Mouse (Mus musculus): ENCODE data around the gene Fgd2.
"Not testable (repeated sequence)": the region's sequence is repeated elsewhere in the genome, so short reads cannot be mapped to it uniquely, and the experiment has no call there.

Fgd2 gene

DNA sequence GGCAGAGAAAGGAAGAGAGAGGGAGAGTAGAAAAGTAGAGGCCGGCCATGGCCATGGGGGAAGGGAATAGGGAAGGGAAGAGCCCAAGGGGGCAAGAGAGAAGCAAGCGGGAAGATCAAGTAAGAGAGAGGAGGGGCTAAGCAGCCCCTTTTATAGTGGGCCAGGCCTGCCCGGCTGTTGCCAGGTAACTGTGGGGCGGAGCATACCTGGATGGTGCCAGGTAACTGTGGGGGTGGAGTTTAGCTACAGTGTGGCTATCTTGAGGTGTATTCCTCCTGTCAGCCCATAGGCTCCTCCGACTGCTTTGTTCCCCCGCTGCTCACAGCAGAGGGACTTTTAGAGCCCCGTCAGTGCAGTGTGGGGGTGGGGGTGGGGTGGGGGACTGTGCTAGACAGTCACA, 8.0 kb downstream of the Fgd2 start:
- peak in 1 of 2 experiments; percentile 35 for DNase-seq

DNA sequence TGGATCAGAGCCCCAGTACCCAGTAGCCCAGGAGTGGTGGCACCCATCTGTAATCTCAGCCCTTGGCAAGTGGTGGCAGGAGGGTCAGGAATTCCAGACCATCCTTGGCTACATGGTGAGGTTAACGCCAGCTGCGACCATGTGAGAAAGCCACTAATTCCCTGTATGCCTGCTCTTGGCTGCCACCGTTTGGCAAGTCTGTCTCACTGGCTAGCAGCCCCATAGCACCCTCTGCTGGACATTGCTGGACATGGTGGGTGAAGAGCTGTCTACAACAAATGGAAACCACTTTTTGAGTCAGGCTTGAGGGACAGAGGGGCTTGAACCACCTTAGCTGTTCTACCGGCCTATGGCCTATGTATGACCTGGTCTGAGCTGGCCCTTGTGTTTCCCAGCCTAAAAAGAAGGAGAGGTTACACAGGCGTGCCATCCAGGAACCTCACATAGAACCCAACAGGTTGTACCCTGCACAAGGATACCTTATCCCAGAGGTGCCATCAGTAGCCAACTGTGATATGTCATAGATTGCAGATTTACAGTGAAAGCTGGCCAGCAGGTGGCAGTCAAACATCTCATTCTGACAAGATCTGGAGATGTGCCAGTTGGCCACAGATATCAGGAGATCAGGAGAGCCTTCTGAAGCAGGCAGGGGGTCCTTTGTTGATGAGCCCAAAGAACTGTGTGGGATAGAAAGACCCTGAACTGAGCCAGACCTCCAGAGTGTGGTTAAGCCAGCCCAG, 10.4 kb downstream of the Fgd2 start:
- peak; percentile 92 to 97 for DNase-seq

DNA sequence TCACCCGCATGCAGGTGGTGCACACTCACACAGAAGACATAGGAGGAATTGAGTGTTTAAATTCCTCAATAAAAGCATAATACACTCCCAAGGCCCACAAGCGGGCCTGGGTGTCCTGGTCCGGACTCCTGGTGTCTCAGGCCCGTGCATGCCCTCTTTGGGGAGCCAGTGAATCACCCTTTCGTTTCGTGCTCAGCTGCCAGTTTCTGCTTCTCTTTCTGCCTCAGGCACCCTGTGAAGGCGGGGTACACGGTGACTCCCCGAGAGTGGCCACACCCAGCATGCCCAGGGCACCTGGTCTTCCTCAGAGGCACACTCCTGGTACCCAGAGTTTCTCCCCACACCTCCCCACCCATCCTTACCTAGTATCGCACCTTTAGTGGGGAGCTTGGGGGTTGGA, 15.2 kb downstream of the Fgd2 start:
- no peak for DNase-seq

DNA sequence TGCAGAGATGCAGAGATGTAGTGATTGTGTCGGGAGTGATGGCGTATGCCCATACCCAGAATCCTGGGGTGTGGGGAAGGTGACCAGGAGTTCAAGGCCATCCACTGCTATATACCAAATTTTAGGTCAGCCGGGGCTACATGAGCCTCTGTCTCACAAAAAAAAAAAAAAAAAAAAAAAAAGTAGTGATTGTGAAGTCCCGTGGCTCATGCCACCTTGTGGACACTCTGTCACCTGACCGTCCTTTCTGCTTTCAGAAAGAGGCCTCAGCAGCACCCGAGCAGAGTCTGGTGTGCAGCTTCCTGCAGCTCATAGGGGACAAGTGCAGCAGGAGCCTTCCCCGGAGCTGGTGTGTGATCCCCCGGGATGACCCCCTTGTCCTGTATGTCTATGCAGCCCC, 17.3 kb downstream of the Fgd2 start:
- DNase-seq, result no peak

DNA sequence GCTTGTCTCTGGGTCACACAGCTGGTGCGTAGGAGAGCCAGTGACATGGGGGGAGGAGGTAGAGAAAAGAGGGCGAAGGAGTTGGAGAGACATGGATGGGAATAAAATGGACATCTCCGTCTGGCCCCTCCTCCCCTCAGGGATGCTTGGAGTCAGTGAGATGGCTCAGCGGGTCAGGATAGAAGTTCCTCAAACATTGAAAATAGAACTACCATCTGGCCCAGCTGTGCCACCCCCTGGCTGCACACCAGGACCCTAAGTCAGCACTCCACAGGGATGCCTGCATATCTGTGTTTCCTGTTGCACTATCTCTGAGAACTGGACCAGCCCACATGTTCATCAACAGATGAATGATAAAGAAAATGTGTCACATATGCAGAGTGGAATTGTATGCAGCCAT, 19.5 kb downstream of the Fgd2 start:
- DNase-seq, result no peak

DNA sequence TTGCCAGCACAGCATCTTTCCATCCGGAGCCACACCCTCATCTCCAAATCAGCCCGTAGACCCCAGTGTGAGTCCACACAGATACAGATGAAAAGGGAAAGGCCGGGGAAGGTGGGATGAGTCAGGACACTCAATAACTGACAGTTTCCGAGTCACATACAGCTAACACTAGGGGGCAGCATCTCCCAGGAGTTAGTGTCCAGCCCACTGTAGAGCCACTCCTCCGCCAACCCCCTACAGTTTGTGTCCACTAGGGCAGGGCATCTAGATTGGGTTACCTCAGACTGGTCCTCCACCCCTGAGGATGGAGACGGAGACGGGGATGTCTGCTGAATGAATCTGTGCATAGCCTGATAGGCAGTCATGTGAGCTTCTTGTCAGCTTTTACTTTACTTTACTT, 20.8 kb downstream of the Fgd2 start:
- peak; percentile 77 to 90 for DNase-seq

DNA sequence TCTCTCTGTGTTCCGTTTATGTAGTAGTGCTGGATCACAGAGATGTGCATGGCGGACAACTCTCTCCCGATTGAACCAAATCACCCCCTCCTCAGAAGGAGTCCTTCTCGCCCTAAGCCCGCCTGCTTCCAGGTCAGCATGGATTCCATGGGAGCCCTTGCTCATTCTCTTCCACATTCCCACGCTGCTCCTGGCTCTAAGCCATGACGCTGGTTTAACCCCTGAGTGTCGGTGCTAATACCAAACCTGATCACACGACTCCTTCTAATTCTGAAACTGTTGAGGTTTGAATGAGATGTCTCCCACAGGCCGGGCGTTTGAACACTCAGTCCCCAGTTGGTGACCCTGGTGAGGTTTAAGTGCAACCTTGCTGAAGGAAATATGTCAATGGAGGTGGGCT, 21.7 kb downstream of the Fgd2 start:
- no peak for DNase-seq

DNA sequence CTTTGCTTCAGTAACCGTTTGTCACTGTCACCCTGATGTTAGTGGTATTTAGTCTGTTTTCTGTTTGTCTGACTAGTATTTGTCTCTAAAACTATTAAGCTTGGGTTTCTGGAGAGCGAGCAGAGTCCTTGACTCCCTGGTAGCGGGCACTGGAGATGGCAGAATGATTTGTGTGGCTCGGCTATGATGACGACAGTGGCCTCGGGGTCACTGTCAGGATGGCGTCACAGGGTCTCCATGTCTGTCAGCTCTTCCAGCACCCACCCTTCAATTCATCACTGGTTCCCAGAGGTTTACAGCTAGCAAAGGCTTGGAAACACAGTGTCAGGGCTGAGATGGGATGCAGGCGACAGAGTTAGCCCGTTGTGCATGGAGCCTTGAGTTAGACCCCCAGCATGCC, 23.2 kb downstream of the Fgd2 start:
- DNase-seq, result no peak

DNA sequence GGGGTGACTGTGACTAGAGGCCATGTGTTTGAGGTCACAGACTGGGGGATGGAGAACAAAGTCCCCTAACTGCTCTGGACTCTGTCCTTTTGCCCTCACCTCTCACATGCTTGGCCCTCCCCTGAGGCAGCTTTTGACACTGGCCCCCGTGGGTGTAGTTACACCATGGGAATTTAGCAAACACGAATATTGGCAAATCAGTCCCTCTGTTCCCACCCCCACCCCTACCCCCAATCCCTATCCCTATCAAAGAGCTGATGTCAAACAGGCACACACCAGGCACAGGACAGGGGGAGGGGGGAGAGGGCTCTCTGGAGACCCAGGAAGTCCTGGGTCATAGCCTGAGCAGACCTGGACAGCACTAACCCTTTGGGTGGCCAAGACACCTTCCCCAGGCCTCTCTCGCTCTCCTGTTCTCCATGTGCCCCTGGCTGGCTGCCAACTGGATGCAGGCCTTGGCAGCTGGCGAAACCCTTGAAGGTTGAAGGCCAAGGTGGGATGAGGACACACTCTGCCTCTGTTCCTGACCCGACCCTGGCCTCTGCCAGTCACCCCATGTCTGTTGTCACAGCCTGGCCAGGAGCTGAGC, 24.2 kb downstream of the Fgd2 start:
- peak; percentile 80 to 91 for DNase-seq

DNA sequence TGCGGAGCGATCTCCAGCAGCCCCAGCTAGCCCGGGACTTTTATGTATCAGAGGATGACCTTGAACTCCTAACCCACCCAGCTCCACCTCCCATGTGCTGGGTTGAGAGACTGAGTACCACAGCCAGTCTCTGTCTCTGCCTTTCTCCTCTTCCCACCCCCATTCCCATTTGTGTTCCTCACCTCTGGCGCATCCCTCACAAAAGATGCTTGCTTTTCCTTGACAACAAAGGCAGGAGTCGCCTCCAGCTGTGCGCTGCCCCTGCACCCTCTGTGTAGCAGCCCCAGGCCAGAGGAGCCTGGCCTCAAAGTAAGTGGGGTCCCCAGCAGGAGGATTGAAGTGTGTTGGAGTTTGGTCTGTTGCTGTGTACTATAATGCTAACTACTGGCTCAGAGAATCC, 25.0 kb downstream of the Fgd2 start:
- no peak for DNase-seq

DNA sequence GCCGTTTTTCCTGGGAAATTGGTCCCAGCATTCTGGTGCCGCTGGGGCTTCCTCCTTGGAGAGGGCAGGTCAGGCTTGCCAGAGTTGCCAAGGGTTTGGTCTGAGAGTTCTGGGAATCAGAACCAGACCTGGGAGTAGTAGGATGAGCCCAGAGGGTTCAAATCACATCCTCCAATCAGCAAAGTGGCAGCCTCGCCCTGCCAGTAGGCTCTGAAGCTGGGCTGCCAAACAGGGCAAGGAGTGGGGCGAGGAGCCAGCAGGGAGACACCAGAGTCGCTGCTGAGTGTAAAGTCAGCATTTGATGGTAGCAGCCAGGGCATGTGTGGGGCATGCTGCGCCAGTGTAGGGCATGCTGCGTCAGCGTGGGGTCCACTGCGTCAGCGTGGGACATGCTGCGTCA, 28.3 kb downstream of the Fgd2 start:
- DNase-seq, result peak in 1 of 2 experiments; percentile 42

DNA sequence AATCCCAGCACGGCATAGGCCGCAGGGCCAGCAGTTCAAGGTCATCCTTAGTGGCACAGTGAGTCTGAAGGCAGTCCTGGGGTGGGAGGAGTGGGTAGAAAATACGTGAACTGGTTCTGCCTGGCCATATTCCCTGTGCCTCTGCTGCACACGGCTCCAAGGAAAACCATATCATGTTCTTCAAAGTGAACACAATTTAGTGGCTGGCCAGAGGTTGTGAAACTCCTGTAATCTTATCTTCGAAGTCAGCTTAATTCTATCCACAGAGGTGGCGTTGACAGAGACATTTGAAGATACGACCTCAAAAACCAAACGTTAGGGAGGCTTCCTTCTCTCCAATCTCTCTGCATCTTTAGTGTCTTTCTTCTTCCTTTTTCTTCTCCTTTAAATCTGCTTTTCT, 30.6 kb downstream of the Fgd2 start:
- no peak for DNase-seq

DNA sequence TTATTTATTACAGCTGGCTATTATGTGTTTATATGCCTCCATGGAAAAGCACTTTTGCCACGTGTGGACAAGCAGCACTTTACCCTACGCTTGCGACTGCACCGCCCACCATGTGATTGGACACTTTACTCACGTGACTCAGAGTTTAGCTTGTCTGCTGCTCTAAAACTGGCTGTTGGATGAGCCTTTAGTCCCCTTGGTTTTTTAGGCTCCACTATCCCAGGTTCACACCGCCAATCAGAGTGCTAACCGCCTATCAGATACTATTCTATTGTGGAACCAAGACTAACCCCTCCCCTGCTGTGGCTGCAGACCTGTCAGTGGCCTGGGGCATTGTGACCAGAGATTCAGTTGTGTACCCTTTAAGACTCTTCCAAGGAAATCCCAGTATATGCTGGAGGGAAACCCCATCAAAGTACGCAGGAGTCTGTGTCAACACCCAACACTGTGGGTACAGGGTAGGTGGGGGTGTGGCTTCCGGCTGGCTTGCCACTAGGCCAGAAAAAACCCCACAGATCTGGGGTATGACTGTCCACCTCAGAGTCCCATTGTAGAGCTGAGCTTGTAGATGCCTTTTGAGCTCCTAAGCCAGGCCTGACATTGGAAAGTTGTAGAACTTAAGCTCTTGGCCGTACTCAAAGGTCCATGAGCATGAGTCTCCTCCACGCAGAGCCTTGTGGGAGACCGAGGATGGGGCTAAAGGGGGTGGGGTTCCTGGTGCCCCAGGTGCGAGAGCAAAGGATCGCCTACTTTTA, 32.8 kb downstream of the Fgd2 start:
- DNase-seq, result peak in 1 of 2 experiments; percentile 30

DNA sequence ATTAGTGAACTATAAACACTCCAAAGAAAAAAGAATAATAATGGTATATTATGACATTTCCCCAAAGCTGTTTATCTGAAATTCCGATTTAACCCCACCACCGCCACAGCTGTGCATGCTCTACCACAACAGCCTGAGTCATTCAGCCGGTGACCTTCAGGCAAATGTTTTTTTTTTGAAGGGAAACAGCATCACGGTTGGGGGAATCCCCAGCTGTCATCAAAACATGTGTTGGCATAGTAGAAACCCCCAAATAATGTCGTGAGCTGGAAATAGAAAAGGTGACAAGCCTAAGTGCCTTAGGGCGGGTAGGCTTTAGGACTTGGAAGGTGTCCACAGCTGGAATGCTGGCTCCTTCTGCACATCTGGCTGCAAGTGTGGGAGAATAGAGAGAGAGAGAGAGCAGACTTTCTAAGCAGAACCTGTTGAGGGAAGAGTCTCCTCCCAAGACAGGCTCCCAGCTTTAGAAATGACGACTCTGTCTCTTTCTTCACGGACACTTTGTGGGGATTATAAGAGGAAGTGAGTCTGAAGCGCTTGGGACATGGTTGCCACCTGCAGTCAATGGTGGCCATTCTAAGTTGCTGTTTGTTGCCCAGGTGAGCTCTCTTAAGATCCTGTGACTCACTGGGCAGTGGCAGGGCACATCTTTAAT, 33.5 kb downstream of the Fgd2 start:
- no peak for DNase-seq

DNA sequence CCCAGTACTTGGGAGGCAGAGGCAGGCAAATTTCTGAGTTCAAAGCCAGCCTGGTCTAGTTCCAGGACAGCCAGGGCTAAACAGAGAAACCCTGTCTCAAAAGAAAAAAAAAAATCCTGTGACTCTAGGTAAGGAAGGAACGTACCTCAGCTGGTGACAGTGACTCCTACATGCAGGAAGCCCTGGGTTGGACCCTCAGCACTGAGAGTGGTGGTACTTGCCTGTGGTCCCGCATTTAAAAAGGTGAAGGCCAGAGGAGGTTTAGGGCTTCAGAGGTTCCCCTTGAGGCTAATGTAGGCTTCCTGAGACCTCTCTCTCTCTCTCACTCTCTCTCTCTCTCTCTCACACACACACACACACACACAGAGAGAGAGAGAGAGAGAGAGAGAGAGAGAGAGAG, 34.0 kb downstream of the Fgd2 start:
- DNase-seq, result not testable (repeated sequence)

DNA sequence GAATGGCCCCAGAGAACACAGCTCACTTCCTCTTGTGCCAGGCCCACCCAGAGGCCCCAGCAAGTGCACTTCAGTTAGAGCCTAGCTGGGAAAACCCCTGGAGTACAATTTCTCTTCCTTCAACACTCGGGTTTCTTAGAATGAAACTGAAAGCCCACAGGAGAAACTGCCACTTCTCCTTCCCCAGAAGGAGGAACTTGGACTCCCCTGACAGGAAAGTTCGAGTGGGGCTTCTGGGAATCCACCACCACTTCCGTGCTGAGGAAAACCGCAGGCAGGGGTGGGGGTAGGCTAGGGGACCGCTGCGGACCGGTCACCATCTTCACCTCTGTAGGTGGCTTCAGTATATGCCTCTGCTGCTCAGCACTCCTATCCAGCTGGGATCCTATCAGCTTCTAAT, 34.7 kb downstream of the Fgd2 start:
- DNase-seq, result peak; percentile 45 to 54

DNA sequence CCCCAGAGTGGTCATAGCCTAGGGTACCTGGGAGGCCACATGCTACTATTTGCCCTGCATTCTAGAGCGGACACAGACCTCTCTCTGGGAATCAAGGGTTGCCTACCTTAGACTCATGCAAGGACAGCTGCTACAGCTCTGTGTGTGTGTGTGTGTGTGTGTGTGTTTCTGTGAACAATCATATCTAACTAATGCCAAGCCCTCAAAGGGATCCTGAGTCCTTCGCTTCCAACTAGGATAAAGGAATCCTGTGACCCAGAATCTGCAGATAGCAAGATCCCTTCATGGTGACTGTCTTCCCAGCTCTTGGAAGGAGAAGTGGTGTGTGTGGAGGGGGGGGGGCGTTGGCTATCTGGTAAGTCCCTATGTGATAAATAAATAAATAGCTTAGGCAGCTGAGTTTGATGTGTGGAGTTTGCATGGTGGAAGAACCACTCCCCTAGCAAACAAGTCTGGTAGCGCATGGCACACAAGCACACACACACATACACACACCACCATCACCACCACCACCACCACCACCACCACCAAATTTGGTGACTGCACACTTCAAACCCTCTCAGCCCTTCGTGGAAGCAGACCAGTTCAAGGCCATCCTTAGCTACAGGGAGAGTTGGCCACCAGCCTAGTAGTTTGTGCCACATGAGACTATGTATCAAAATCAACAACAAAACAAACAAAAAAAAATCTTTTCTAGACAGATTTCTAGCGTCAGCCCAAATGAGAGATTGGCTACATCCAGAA, 35.5 kb downstream of the Fgd2 start:
- no peak for DNase-seq

DNA sequence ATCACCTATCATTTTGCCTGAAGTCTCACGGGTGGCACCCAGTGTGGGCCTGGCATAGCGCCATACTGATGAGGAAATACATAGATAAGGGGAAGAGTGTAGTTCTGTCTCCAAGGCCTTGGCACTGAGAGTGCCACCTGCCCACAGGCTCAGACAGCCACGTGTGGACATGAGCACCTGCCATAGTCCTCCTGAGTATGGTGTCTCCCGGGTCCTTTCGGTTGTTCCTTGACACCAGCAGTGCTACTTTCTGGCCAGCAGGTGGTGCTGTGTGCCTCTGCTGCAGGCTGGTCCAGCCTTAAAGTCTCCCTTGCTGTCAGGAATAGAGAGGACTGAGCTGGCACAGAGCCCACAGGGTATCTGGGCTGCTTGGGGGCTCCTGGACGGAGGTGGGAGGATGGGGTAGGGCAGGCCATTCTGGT, 36.1 kb downstream of the Fgd2 start:
- DNase-seq, result peak; percentile 79 to 90

DNA sequence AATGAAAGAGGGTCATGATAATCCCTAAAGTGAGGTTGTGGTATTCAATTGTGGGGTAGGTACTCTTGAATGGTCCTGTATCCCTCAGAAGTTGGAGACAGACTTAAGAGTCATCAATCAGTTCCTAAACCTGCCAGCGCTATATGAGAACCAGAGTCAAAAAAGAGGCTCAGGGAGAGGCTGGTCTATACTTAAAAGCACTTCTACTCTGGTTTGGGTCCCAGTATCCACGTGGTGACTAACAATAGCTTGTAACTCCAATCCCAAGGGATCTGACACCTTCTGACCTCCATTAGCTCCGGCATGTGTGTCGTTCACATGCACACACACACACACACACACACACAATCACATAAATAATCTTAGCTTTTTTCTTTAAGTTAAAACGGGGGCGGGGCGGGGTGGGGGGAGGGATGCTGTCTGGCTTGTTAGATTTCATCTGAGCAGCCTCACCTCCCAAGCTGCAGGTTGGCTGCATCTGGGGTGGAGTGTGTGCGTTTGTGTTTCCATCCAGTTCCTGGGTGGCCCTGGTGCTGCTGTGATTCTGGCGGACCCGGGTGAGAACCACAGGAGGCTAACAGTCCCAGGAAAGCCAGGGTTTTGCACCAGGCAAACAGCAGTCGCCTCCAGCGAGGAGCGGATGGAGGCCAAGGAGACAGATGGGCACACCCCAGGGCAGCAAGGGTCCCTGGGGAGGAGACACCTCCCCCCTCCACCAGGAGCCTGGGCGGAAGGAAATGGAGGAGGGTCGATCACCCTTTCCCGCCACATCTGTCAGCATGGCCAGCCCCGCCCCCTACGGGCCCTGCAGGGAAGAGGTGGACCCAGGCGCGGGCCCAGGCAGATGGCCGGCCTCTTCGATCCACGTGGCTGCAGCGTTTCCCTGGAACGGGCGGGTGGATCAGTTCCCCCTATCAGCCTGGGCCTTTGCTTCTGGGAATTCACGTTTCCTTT, 37.0 kb downstream of the Fgd2 start:
- peak; percentile 88 to 92 for DNase-seq

DNA sequence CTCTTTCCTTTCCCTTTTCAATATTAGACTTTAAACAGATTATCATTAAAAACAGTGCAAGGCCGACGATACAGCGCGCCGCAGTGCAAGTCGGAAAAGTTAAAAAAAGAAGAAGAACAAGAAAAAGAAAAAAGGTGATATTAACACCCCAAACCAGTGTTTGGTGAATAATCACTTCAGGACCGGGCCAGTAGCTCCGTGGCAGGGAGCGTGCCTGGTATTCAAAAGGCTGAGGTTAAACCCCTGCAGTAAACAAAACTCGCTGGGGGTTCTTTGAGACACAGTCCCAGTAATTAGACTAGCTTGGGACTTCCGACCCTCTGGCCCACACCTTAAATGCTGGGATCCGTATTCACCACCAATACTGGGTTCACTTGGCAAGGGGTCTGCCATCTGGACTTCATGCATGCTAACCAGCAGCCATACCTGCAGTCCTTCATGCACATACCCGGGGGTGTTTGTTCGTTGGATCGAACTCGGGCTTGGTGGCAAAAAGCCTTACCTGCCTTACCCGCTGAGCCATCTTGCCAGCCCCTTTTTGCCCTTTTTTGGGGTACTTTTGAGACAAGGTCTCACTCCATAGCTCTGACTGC, 37.8 kb downstream of the Fgd2 start:
- no peak for DNase-seq

Measured in kidney, postnatal 36 days (tissue).